Mouse (Mus musculus) liver, postnatal 0 days (tissue): Measurements from ENCODE around the gene Izumo2. TPM values are rescaled to one million over a fixed set of nuclear protein-coding genes. Genes with fewer than 3 reads are reported as not detected.

Experiments
- ATAC-seq: fragments of 200-750 bp; cut with Nextera tagmentation; 2 replicates; pipeline ENCODE4 v1.8.0; 2017; ENCODE audit warnings: mild to moderate bottlenecking, moderate library complexity
- DNase-seq: peaks from one replicate; pipeline ENCODE4 v3.0.0-alpha.2; 2016
- H3K27ac ChIP-seq: fragments of 300-500 bp; sonication (generic); 2 replicates; pipeline ENCODE4 v1.5.1; 2014; ENCODE audit warnings: antibody characterized with exemption, moderate library complexity, mild to moderate bottlenecking, low read depth
- H3K27me3 ChIP-seq: fragments of 300-500 bp; sonication (generic); 2 replicates; pipeline ENCODE4 v1.6.1; 2014; ENCODE audit warnings: low read length, control low read depth, mixed read lengths; ENCODE audit not compliant: insufficient read depth
- H3K36me3 ChIP-seq: fragments of 300-500 bp; sonication (generic); replicated peaks from 2 replicates; pipeline ENCODE4 v1.6.1; 2014; ENCODE audit warnings: mild to moderate bottlenecking, control low read depth, low read length, moderate library complexity, mixed read lengths; ENCODE audit not compliant: insufficient read depth
- H3K4me1 ChIP-seq: fragments of 300-500 bp; sonication (generic); 2 replicates; pipeline ENCODE4 v1.6.1; 2014; ENCODE audit warnings: antibody characterized with exemption, mild to moderate bottlenecking, control low read depth; ENCODE audit not compliant: insufficient read depth
- H3K4me2 ChIP-seq: fragments of 300-500 bp; sonication (generic); 2 replicates; pipeline ENCODE4 v1.6.1; 2014; ENCODE audit warnings: low read depth, mild to moderate bottlenecking, low read length, moderate library complexity, mixed read lengths
- H3K4me3 ChIP-seq: fragments of 300-500 bp; sonication (generic); 2 replicates; pipeline ENCODE4 v1.5.1; 2014; ENCODE audit warnings: low read depth, low read length
- H3K9ac ChIP-seq: fragments of 300-500 bp; sonication (generic); replicated peaks from 2 replicates; pipeline ENCODE4 v1.6.1; 2014; ENCODE audit warnings: mild to moderate bottlenecking, moderate library complexity
- H3K9me3 ChIP-seq: fragments of 300-500 bp; sonication (generic); 2 replicates; pipeline ENCODE4 v1.6.1; 2016; ENCODE audit warnings: mild to moderate bottlenecking, control low read depth, low read length, mixed read lengths
- CTCF ChIP-seq: sonication (generic); IDR thresholded peaks from 2 replicates; pipeline ENCODE4 v1.5.1; 2016; ENCODE audit warnings: antibody characterized with exemption, low read depth
- EP300 ChIP-seq: IDR thresholded peaks from 2 replicates; pipeline ENCODE4 v1.6.1; 2016; ENCODE audit warnings: antibody characterized with exemption, low read depth, mild to moderate bottlenecking
- WGBS: fragments of 180-500 bp; shearing (Covaris S2); extraction: QIAGEN DNeasy Blood & Tissue Kit; methylation state at CpG from one replicate; pipeline ENCODE4 v1.1.7; 2014; ENCODE audit not compliant: insufficient replicate concordance; 5-methylcytosine and 5-hydroxymethylcytosine counted together
- polyA plus RNA-seq: library from polyadenylated mRNA; unstranded; fragments of >200 nt; fragmentation: Nextera tagmentation; extraction: Ambion mirVana; gene quantifications from 2 replicates; pipeline ENCODE4 v1.2.1, GENCODE M21; 2015

Izumo2 gene
- polyA plus RNA-seq, 1 experiment from 2014 or later: not detected

DNA sequence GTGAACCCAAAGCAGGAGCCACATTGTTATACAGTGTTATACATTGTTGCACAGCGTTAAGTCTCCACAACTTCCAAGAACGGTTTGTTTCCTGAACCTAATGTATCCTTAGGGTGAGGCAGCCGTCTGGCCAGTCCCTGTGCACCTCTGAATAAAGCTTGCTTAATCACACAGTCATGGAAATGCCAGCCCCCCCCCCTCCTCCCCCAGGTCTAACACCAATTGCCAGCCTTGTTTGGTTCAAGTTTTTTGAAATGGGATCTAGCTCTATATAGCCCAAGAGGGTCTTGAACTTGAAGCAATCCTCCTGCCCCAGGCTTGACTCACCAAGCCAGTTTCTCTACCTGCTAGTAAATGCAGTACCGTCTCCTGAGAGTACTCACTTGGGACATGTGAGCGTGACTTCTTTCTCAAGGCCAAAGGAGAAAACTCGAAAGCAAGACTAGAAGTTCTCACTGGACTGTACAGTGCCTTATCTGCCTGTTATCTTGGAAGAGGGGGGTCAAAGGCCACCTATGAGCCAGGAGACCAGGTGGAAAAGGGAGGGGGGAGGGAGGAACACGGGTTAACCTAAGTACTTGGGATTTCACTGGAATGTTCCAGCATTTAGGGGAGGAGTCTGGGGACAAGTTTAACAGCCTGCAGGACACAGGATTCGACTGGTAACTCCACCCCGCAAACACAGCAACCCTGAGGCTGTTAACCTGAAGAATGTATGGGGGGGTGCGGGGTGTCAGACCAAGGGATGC is 14.9 kb upstream of the Izumo2 start:
- WGBS: 59% methylated on average over 10 of the region's 10 CpGs
- Histone ChIP-seq H3K4me1 (0 out of 2 replicates have a peak, but pooled peaks cover 3% of the 10 kb centered on the region), H3K27me3 (no peaks in the 10 kb centered on the region), H3K4me3 (no peak overlapping the region), H3K9ac (no peak overlapping the region), H3K36me3 (no peaks in the 10 kb centered on the region), H3K27ac (no peak overlapping the region), H3K9me3 (no peaks in the 10 kb centered on the region), H3K4me2 (no peak overlapping the region)
- peak; percentile 57 for ATAC-seq
- no peak for DNase-seq
- TF ChIP-seq CTCF (no peak), EP300 (no peak)

- no peak for ATAC-seq
- DNase-seq: no peak
- no peak overlapping the region for H3K9ac ChIP-seq
- H3K36me3 ChIP-seq: no peaks in the 10 kb centered on the region
- no peak overlapping the region for H3K4me3 ChIP-seq
- H3K4me2 ChIP-seq: no peak overlapping the region
- H3K27me3 ChIP-seq: no peaks in the 10 kb centered on the region
- no peaks in the 10 kb centered on the region for H3K9me3 ChIP-seq
- TF ChIP-seq EP300 (no peak), CTCF (no peak)
- 68% methylated on average over 4 of the region's 4 CpGs for WGBS
- no peak overlapping the region for H3K27ac ChIP-seq
- 0 out of 2 replicates have a peak, but pooled peaks cover 3% of the 10 kb centered on the region for H3K4me1 ChIP-seq
Observed at GRCm38 (mm10) chr7:44695223-44695622, 13.3 kb upstream of the Izumo2 start.

DNA sequence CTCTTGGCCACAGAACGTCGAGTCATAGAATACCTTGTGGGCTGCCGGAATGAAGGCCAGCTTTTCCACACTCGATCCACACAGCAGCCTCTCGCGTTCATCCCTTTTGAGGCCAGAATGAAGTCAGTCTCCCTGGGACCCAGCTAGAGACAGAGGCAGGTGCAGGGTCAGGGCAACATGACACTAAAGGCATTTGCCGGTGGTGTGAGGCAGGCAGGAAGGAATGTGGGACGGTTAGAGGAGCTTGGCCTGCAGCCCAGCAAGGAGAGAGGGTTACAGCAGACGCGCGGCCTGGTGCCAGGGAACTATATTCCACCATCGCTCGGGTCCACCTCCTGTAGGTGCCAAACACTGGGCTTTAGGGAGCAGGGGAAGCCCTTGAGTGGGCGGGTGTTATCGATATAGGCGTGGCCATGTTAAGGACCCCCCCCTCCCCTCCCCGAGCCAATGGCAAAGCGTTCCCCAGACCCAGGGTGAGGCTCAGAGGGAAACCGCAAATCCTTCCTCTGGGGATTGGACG is 11.3 kb upstream of the Izumo2 start:
- TF ChIP-seq CTCF (no peak), EP300 (no peak)
- ATAC-seq: peak; percentile 75

GRCm38 (mm10) chr7:44697980-44698379 is 10.6 kb upstream of the Izumo2 start:
- H3K9ac ChIP-seq: no peak overlapping the region
- H3K27me3 ChIP-seq: no peaks in the 10 kb centered on the region; the same call in 1 of the 2 replicates
- no peaks in the 10 kb centered on the region for H3K9me3 ChIP-seq
- 34% methylated on average over 7 of the region's 7 CpGs for WGBS
- H3K4me2 ChIP-seq: no peak overlapping the region
- H3K27ac ChIP-seq: no peak overlapping the region
- H3K36me3 ChIP-seq: no peaks in the 10 kb centered on the region
- 0 out of 2 replicates have a peak, but pooled peaks cover 3% of the 10 kb centered on the region for H3K4me1 ChIP-seq
- H3K4me3 ChIP-seq: no peak overlapping the region
- no peak for ATAC-seq
- TF ChIP-seq EP300 (no peak), CTCF (no peak)
- DNase-seq: no peak

More for the DNA sequence above, 11.3 kb upstream of the Izumo2 start:
- Histone ChIP-seq H3K9ac (no peak overlapping the region), H3K36me3 (no peaks in the 10 kb centered on the region), H3K27ac (no peak overlapping the region), H3K27me3 (no peaks in the 10 kb centered on the region; the same call in 1 of the 2 replicates), H3K4me3 (no peak overlapping the region), H3K4me2 (no peak overlapping the region), H3K4me1 (0 out of 2 replicates have a peak, but pooled peaks cover 3% of the 10 kb centered on the region), H3K9me3 (no peaks in the 10 kb centered on the region)
- DNase-seq: peak; percentile 62
- WGBS: 16% methylated on average over 20 of the region's 20 CpGs

- Histone ChIP-seq H3K9me3 (no peaks in the 10 kb centered on the region), H3K27me3 (no peaks in the 10 kb centered on the region; the same call in 1 of the 2 replicates), H3K27ac (no peak overlapping the region), H3K4me2 (no peak overlapping the region), H3K4me3 (no peak overlapping the region), H3K4me1 (0 out of 2 replicates have a peak, but pooled peaks cover under 1% of the 10 kb centered on the region), H3K36me3 (no peaks in the 10 kb centered on the region), H3K9ac (no peak overlapping the region)
- WGBS: 19% methylated on average over 5 of the region's 6 CpGs
- DNase-seq (peak; percentile 28), ATAC-seq (no peak)
- TF ChIP-seq CTCF: peak; percentile 67
- no peak for TF ChIP-seq EP300
Observed at GRCm38 (mm10) chr7:44701921-44702320, 6.6 kb upstream of the Izumo2 start.

- DNase-seq: no peak
- Histone ChIP-seq H3K4me2 (no peak overlapping the region), H3K36me3 (no peaks in the 10 kb centered on the region), H3K27ac (no peak overlapping the region), H3K27me3 (no peaks in the 10 kb centered on the region; the same call in 1 of the 2 replicates), H3K9me3 (no peaks in the 10 kb centered on the region), H3K9ac (no peak overlapping the region), H3K4me1 (no peaks in the 10 kb centered on the region), H3K4me3 (no peak overlapping the region)
- WGBS: 67% methylated on average over 8 of the region's 8 CpGs
- ATAC-seq: no peak
- no peak for TF ChIP-seq EP300
- no peak for TF ChIP-seq CTCF
Observed at GRCm38 (mm10) chr7:44702985-44703384, 5.6 kb upstream of the Izumo2 start.
